Mouse (Mus musculus) 416B (cell line): ENCODE measurements around the gene F5.
"Not testable (repeated sequence)": the region's sequence is repeated elsewhere in the genome, so short reads cannot be mapped to it uniquely, and the experiment has no call there.

Experiments used
- DNase-seq: peaks from one replicate; pipeline ENCODE4 v3.0.0; 2011; ENCODE audit warnings: low read depth

F5 gene

DNA sequence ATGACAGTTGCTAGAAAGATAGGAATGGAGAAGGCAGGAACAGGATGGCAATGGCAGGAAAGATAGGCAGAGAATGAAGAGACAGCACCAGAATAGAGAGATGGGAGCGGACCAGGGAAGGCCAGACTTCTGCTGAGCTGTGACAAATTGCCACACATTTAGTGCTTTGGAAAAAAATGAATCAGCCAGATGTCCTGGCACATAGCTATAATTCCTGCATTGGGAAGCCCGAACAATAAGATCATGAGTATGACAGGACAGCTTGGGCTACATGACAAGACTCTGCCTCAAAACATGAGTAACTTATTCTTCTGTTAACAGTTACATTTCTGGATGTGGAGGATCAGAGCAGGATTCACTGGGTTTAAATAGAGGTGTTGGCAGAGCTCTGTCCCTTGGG is 8.1 kb downstream of the F5 start:
- no peak for DNase-seq

DNA sequence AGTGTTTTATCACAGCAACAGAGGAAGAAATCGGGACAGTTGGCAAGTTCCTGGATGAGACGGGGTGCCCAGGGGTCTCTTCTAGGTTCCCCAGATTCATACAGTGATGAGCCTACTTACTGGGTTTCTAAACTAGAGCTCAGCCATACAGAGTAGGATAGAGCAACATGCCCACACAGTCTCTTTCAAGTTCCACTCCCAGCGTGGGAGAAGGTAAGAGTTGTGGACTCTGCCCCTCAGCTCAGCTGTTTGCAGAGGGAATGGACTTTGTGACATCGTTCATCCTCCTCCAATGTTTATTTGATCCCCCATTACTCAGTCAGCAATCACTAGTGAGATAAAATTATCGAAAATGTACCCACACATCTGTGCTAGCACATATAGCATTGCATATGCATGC is 11.1 kb downstream of the F5 start:
- no peak for DNase-seq

DNA sequence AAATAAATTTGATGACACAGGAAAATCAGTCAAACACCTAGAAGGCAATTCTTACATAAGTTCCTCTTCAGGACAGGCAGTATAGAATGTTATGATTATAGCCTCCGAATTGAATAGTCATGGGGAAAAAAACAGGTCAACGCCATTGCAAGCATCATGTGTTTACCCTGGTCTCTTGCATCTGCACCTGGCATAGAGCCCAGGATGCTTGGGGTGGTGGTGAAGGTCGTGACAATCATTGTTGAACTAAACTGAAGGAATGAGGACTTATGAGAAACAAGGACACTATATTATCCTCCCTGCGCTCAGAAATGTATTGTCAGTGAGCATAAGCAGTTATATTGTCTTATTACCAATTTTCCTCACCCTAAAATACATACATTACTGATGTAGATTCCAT is 17.2 kb downstream of the F5 start:
- DNase-seq: no peak

DNA sequence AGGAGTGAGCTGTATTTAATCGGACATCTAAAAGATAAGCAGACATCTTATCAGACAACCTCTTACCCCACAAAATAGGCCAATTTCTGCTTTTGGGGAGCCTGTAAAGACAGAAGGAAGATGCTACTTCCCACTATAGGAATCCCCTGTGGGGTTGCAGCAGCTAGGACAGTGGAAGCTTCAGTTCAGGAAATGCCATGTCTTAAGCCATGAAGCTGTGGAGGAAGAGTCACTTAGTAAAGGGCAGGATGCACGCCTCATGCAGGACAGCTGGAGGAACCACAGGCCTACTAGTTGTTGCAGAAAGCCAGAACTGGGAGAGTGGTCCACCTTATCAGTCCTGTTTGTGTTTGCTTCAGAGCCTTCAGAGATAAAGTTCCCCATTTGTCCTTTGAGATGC is 18.8 kb downstream of the F5 start:
- peak; percentile 85 for DNase-seq

DNA sequence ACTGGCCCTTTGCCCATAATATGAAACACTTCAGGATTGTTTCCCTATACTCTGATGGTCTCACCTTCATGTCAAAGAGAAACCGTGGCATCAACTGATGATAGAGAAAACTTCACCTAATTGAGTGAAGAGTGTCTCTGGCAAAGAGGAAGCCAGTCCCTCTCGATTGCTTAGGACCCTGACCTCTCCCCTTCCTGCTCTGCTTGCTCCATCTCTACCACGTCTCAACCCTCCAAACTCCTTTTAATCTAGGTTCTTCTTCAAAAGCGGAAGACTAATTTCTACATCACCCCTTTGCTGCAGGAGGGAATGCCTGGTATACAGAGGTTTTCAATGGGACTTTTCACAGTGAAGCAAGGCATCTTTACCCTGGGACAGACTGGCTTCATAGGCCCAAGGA is 21.5 kb downstream of the F5 start:
- DNase-seq: no peak

DNA sequence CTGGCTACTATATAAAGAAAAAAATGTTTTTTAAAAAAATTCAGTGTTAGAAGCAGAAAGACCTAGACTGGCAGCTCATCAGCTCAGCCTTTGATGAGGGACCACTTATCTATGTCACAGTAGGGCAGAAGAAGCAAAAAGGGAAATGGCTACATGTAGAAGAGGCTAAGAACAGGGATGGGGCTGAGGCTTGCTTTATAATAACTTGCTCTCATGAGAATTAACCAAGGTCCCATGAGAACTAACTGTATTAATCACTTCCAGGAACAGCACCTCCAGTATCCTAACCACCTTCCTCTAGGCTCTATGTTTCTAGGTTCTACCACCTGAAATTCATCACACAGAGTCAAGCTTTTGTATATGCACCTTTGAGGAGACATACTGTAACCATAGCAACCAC is 25.2 kb downstream of the F5 start:
- no peak for DNase-seq

DNA sequence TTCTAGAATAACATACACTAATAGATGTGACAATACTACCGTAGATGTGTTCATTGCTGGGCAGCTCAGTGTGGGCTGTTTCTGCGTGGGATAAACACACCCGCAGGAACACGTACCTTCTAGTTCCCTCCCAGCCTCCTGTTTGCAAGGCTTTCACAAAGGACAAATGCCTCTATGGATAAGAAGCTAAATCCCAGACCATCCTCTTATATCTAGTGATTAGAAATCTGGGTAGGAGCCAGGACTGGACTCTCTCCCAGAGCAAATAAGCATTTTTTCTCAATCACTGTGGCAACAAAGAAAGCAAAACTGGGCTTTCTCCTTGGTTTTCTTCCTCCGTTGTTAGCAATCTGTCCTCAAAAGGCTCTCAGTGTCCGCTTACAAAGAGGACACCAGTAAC is 26.8 kb downstream of the F5 start:
- no peak for DNase-seq

DNA sequence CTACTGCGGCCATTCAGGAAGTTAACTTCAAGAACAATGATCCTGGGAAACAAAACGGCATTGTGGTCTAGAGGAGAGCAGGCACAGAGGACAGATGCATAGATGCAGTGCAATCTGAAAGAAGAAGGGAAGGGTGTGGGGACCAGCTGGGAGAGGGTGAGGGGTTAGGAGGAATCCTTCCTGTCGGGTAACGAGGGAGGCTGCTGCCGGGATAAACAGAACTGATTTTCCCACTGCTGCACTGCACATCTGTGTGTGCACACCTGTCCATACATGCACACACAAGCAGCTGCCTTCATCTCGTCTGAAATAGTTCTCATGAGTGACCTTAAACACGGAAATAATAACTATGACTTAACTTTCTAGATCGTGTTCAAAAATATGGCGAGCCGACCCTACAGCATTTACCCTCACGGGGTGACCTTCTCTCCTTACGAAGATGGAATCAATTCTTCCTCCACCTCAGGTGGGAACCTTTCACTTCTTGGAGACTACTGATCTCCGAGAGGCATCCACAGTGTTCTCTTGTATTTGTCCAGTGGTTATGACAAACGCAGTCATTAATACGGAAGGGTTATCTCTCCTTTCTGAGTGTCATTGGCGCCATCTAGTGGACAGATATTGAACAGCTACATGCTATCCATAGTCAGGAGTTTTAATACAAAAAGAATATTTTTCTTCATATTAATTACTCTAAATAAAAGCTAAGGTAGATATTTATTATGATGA is 32.7 kb downstream of the F5 start:
- peak; percentile 88 for DNase-seq

DNA sequence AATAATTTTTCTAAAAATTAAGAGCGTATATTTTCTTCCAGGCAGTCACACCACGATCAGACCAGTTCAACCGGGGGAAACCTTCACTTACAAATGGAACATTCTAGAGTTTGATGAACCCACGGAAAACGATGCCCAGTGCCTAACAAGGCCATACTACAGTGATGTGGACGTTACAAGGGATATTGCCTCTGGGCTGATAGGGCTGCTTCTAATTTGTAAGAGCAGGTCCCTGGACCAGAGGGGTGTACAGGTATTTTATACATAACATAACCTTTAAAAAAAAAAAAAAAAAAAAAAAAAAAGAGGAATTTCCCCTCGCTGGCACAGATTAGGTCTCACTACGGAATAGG is 33.2 kb downstream of the F5 start:
- DNase-seq: no peak

DNA sequence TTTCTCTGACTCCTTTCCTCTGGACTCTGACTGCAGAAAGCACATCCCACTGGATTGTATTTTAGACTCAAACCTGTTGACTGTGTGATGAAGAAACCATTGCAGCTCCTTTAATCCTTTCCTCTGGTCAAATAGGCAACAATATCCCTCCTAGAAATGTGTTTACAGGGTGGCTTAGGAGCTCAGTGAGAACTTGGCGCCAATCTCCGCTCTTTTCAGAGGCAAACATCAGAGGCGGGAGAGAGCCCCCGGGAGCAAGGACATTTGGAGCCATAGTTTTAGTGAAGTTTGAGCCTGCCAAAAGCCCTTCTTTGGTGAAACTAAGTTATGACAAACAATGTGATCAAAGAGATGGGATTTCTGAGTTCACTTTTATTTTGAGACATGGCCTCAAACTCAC is 33.7 kb downstream of the F5 start:
- DNase-seq: no peak

DNA sequence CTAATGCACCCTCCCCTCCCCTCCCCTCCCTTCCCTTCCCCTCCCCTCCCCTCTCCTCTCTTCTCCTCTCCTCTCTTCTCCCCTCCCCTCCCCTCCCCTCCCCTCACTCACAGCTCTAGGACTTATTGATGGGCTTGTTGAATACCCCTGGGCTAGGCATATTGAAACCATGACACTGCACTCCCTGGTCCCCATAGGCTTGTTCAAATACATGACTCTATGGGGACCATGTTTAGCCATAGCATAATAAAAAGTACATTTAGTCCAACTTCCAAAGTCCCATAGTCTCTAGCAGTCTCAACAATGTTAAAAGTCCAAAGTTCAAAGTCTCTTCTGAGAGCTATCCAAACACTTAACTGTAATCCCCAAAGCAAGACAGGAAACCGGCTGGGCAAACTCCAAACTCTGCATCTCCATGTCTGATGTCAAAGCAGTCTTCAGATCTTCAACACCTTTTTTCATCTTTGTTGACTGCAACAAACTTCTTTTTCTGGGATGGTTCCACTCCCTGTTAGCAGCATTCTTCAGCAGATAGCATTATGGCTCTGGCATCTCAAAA is 35.4 kb downstream of the F5 start:
- DNase-seq: no peak

DNA sequence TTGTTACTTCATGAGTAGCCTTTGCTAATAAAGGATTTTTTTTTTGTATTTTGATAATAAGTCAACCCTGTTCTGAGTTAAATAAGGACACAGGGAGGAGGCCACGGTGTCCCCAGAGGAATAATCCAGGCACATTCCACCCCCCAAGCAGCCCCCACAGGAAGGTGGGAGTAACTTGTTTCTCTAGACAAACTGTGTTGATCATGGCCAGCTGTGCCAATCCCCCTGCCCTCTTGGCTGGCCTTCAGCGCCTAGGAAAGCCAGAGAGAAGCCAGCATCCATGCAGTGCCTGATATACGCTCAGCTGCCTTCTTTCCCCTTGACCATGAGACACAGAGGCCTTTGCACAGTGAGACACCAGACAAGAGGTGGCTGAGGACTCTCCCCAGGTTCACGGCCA is 47.9 kb downstream of the F5 start:
- DNase-seq: no peak

DNA sequence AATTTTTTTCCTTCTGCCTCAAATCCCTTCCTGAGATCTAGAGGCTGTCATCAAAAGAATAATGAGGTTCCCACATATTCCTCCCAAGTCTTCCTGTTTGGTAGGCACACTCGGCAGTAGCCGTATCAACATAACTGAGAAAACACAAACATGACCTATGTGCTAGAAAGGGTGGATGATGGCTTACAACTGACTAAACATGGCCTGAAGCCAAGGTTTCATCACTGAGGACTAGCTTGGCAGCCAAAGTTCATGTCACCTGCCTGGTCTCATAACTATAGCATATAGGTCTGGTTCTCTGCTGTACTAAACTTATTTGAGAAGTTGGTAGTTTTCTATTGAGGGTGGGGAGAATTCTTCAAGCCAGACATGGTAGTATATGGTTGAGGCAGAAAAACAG is 56.8 kb downstream of the F5 start:
- no peak for DNase-seq

DNA sequence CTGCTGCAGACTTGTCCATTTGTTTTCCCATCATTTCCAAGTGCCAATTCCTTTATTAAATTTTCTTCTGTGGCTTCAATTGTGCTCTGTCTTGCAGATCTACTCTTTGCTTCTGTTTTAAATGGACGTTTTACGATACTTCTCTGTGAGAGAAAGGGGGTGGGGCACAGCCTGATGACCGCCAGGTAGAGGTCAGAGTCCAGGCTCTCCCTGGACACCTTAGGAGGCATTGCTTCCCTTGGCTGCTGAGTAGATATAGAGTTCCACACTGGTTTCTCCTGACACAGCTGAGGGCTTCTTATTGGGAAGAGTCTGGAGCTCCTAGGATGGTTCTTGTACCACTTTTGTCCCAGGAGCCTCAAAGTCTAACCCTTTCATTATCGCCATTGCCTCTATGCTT is 59.3 kb downstream of the F5 start:
- no peak for DNase-seq

DNA sequence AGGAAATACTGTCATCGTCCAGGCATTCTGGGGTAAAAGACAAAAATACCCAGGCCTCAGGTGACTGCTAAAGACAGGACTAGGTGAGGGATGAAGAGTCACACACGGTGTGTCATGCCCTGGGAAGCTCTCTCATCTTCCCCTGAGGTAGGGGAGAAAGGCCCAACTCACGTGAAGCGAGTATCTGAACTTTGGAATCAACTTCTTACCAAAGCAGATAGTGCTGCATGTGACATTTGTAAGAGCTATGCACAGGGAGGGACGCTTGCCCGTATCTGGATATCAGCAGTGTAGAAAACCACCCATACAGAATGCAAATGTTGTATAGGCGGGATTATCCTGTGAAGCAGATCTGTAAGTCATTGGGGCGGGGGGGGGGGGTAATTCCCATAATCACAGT is 61.0 kb downstream of the F5 start:
- DNase-seq: no peak

DNA sequence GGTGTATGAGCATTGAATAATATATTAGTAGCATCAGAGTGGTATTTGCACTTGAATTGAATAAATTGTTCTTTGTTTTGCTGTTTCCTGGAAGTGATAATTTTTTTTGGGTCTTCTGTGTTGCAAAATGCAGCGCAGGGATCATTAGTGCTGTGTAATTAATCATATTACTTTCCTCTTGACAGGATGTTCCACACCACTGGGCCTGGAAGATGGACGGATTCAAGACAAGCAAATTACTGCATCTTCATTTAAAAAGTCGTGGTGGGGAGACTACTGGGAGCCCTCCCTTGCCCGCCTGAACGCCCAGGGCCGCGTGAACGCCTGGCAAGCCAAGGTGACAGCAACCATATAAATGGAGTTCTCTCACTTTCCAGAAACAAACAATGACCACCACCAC is 62.6 kb downstream of the F5 start:
- no peak for DNase-seq

DNA sequence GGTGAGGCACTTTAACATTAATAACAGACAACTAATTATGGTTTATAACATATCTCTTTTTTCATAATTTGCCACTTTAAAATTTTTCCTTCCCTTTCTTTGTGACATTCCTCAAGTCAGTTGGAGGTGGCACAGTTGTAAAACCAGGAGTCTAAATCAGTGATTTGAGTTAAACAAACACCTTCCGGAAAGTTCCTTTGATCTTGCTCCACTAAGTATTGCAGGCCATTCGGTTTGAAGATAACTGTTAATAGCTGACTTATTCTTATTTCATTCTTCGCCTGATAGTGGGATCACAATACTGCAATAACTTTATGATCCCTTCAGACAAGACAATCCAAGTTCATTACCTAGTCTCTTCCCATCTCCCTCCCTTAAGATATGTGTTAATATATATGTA is 63.5 kb downstream of the F5 start:
- DNase-seq: no peak

DNA sequence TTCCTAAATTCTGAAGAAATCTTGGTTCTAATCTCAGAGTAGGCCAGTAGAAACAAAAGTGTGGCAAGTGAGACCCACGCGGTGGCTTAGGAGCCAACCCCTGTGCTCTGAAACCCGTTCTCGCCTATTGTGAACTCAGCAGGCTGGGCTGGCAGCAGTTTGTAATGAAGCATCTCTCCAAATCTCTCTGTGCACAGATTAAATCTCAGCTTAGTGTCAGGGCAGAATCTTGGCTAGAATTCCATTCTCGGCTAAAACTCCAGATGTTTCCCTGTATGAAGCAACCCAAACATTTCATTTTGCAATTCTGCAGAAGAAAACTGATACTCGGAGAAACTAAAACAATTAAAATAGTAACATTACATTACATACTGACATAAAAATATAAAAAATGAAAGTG is 63.9 kb downstream of the F5 start:
- no peak for DNase-seq

DNA sequence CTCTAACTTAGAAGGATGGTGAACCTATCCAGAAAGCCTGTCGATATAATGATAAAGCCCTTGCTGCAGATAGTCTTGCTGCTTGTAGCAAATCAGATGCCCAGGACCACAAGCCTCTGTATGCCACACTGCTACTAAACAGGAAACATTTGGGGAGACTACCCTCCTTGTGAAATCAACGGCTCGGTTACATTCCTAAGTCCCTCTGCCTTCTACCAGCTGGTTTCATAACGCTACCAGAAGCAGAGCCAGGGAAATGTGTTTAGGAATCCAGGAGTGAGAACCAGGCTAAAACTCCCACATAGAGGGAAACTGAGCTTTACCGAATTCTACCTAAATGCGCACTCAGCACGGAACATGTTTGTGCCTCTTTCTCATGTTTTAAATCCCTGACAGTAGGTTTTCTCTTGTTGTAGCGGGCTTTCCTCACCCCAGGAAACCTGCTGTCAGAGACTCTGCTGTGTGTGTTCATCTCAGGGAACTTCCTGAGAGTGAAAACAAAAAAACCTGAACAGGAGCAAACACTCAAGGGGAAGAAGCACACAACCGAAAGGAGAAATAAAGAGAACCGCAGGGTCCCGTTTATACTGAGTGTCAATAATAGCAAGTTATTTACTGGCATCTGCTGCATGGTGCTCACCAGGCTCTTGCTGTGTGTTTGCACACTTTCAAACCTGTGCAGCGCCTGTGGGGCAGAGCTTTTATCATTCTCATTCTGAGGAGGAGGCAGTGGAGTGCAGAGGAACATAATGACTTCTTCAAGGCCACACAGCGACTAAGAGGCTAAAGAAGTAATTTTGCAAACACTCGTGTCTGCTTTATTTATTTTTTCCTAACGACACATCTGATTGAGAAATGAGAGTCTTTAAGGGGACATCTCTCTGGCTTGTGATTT is 66.4 kb downstream of the F5 start:
- peak; percentile 56 for DNase-seq

DNA sequence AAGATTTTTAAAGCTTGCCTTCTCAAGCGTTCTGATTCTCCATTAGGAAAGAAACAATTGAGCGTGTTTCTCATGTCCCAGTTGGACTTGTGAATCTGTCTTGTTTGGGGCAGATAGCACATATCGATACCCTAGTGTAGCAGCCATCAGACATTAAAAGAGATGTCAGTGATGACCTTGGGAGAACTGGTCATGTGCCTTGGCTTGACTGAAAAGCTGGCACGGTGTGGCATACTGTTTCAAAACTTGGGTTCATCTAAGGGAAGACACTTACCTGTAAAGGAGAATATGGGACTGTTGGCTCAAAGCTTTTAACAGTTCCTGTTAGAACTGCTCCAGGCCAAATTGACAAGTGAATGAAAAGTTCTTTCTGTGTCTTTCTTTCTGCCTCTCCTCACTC is 68.6 kb downstream of the F5 start:
- no peak for DNase-seq

DNA sequence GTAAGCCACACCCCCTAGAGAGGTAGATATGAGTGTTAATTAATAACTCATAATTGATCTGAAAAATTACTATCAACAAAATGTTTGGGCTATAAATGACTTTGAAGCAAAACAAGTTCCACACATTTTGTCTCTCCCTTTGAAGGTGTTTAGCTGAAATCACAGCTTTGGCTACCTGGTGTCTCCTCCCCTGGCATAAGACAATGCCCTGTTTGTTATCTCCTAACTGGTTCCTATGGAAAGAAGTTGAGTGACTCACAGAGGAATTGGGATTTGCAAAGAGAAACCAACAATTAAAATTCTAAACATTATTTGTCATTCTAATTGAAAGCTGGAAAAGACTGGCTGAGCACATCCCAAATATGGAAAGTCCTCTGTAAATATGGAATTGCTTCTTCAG is 71.5 kb downstream of the F5 start:
- no peak for DNase-seq

DNA sequence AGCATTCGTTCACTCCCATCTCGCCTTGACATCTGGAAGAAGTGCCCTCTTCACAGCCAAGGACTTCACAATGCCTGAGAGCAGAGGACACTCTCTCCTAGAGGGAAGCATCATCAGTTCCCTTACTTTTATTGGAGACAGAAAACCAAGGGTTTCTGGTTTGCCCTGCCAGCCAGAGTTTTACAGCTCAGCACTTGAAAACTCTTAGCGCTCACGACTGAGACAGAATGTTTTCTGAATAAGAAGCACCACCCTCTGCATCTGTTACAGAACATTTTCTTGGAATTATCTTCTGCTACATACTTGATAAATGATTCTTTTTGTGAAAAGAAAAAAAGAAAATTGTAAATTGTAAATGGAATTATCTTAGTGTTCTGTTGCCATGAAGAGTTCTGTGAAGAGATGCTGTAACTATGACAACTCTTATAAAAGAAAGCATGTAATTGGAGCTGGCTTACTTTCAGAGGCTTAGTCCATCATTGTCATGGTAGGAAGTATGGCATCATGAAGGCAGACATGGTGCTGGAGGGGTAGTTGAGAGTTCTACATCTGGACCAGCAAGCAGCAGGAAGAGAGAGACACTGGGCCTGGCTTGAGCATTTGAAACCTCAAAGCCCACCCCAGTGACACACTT is 80.4 kb downstream of the F5 start:
- not testable (repeated sequence) for DNase-seq

DNA sequence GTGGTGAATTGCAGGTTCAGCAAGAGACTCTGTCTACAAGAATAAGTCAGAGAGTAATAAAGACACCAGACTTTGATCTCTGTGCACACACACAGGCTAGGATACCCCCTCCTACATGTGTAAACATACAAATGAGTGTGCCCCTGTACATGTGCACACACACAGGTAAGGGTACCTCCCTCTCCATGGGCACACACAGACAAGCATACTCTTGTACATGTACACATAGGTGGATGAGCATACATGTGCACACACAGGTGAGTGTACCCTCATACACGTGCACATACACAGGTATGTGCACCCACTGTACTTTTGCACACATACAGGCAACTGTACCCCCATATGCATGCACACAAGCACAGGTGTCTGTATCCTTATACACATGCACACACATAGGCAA is 81.8 kb downstream of the F5 start:
- no peak for DNase-seq
